Mouse (Mus musculus): ENCODE measurements at regions not wholly inside any gene's neighbourhood (a gene's known extent, or its start where the extent isn't known, plus 50 kb on each side); places are given as distances from the start of the nearest gene placed in this dataset.

- TF ChIP-seq E2F4 (IDR thresholded peaks at IDR 0.05; ENCODE audit: borderline replicate concordance, low read depth, low read length), result no peak
- no peak for TF ChIP-seq POLR2AphosphoS2 (IDR thresholded peaks at IDR 0.05; ENCODE audit: low read length)
- TF ChIP-seq TAL1 (IDR thresholded peaks at IDR 0.05; ENCODE audit: low read length), result no peak
- no peak for TF ChIP-seq CHD2 (IDR thresholded peaks at IDR 0.05; ENCODE audit: low read length)
- no peak for TF ChIP-seq CTCF (IDR thresholded peaks at IDR 0.05 in 2 of 3, conservative IDR thresholded peaks at IDR 0.05 in 1 of 3; ENCODE audit: control insufficient read depth in 1 of 3, insufficient read depth in 1 of 3, low read depth in 2 of 3, low read length in 3 of 3, poor library complexity in 1 of 3, severe bottlenecking in 1 of 3)
- TF ChIP-seq BHLHE40 (IDR thresholded peaks at IDR 0.05; ENCODE audit: borderline replicate concordance, low read depth, low read length), result no peak
- no peak for TF ChIP-seq POLR2A (IDR thresholded peaks at IDR 0.05; ENCODE audit: control insufficient read depth in 1 of 2, insufficient read depth in 1 of 2, low read depth in 1 of 2, low read length in 2 of 2, poor library complexity in 1 of 2)
- no peak for TF ChIP-seq MXI1 (IDR thresholded peaks at IDR 0.05; ENCODE audit: low read depth, low read length)
- no peak for TF ChIP-seq ETS1 (IDR thresholded peaks at IDR 0.05; ENCODE audit: low read depth, low read length)
- no peak for TF ChIP-seq EP300 (IDR thresholded peaks at IDR 0.05; ENCODE audit: low read depth in 1 of 2, low read length in 2 of 2)
- TF ChIP-seq GATA1 (IDR thresholded peaks at IDR 0.05; ENCODE audit: low read depth, low read length), result no peak
- no peak for TF ChIP-seq MYC (IDR thresholded peaks at IDR 0.05; ENCODE audit: low read depth, low read length)
- no peak for TF ChIP-seq ELF1 (IDR thresholded peaks at IDR 0.05; ENCODE audit: low read depth, low read length)
Observed at GRCm38 (mm10) chr3:150119866-150120265, 1129.5 kb upstream of the Adgrl2 start.

Measured in MEL (cell line).